Mouse (Mus musculus): ENCODE measurements around the gene Prkd2.

DNA sequence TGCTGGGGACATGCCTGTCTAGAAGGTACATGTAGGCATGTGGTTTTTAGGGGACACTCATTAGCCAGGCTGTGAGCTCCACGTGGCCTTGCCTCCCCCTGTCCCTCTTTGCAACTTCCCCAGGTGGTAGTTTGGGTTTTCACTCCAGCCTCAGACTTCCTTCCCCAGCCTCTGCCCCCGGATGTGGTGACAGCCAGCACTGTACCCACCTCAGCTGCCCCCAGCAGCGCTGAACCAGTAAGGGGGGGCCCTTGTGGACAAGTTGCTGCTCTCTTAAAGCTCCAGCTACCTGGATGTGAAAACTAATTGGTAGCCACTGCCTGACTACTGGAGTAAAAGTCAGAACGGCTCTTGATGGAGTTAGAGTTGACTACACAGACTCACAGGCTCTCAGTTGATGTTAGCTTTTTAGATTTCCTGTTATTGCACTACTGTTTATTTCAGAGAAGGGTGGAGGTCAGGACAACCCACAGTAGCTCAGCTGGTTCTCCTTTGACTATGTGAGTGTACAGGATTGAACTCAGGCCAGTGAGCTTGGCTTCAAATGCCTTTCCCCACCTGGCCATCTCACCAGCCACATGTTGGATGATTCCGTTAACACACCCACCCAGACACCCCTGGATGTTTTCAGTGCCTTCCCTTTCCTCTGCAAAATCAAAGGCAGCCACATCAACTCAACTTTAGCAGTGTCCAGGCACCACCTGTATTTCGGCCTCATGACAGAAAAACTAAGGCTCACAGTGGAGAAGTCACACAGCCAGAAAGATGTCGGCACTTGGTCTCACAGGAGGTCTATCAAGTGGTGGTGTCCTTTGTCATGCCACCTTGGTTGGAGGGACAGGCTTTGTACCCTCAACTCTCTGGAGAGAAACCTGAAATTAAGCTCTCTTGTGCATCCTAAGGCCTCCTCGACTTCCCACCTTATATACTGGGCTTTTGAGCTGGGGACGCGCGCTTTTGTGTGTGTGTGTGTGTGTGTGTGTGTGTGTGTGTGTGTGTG is 841 bp upstream of the Prkd2 start:
- TF ChIP-seq ZKSCAN1 (IDR thresholded peaks at IDR 0.05; ENCODE audit: borderline replicate concordance, low read depth, low read length) (no peak), CTCF (conservative IDR thresholded peaks at IDR 0.05 in 1 of 2, IDR thresholded peaks at IDR 0.05 in 1 of 2; ENCODE audit: low read depth in 2 of 2, low read length in 2 of 2) (no peak)
